Mouse (Mus musculus) neural tube, embryonic 10.5 days (tissue): Measurements from ENCODE around the gene Col26a1.
A peak's percentile ranks its signal among the peaks of the same experiment; 100 is the strongest.
"Not testable (repeated sequence)": the region's sequence is repeated elsewhere in the genome, so short reads cannot be mapped to it uniquely, and the experiment has no call there.

Source experiments
- DNase-seq: peaks from one replicate; pipeline ENCODE4 v3.0.0-alpha.2; 2017; ENCODE audit warnings: low spot score; ENCODE audit errors: extremely low spot score

The Col26a1 gene

DNA sequence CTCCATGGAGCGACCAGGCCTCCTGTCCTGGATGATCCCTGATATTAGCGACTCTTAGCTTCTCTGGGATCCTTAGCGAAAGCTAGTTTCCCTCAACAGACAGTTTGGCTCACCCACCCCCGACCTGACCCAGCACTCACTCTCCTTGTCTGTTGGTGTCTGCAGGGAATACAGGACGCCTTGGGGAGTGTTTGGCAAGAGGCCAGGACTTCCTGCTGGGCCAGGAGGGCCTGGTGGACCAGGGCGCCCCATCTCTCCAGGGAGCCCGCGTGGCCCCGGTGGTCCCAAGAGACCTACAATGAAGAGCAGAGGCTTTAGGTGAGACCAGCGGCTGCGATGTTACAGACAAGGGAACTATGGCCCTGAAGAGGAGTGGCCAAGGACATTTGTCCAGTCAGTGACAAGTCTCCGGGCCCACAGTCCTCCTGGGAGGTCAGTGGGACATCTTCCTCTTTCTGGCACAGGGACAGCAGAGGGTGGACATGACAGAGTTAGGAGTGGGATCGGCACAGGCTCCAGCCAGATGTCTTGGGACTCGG, 128.9 kb downstream of the Col26a1 start:
- no peak for DNase-seq

- DNase-seq = not testable (repeated sequence)
These were observed 129.8 kb downstream of the Col26a1 start for GRCm38 (mm10) chr5:136753176-136753575.

GRCm38 (mm10) chr5:136752104-136752503, 130.9 kb downstream of the Col26a1 start:
- DNase-seq = no peak

DNA sequence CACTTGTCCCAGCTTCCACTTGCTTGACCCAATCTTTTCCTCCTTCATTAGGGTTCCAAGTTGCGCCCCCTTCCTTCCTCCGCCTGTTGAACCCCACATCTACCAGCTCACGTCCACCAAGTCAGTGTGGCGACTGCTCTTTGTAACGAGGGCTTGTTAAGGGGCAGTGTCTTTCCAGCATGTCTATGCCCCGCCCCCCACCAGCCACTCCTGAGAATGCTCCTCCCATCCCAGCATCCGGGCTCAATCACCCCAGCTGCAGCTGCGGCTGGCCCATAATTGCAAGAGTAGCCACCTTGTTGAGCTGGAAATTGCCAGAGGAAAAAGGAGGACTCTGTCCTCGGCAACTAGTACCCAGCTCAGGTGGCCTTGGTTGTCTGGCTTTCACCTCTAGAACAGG, 136.4 kb downstream of the Col26a1 start:
- no peak for DNase-seq

GRCm38 (mm10) chr5:136738918-136739317, 144.1 kb downstream of the Col26a1 start:
- no peak for DNase-seq

- DNase-seq = not testable (repeated sequence)
These were observed 156.7 kb downstream of the Col26a1 start for GRCm38 (mm10) chr5:136726271-136726670.

DNA sequence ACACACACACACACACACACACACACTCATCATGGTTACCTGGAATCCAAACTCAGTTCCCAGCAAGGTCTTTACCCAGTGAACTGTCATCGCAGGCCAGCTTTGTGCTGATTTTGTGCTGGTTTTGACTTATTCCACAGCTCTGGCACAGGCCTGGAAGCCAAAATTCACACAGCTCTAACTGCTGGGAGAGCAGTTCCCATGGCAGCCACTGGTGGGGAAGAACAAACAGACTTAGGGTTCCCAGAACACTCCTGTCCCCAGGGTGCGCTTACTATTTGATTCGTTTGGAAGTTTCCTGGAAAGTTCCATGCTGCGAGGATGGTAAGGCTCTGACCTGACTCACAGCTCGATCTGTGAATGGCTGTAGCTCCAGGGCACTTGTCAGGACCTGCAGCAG, 161.4 kb downstream of the Col26a1 start:
- DNase-seq = no peak

DNA sequence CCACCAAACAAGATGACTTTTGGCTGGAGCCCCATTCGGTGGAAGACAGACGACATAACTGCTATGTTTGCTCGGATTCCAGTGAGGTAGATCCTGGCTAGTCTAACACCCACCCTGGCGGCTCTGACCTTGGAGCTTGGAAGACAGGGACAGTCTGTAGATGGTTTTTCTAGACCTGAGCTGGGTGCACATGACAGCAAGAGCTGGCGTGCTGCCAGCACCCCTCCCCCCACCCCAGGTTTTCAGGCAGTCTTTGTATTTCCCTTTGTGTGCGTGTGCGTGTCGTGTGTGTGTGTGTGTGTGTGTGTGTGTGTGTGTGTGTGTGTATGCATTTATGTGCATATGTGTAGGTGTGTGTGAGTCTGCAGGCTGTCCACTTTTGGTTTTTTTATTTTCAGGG, 164.4 kb downstream of the Col26a1 start:
- no peak for DNase-seq

- no peak for DNase-seq
These were observed 165.5 kb downstream of the Col26a1 start for GRCm38 (mm10) chr5:136717573-136717854.

GRCm38 (mm10) chr5:136716696-136717572, 166.1 kb downstream of the Col26a1 start:
- DNase-seq = peak; percentile 29

- DNase-seq = peak; percentile 61
These were observed 168.1 kb downstream of the Col26a1 start for GRCm38 (mm10) chr5:136714879-136715278.

DNA sequence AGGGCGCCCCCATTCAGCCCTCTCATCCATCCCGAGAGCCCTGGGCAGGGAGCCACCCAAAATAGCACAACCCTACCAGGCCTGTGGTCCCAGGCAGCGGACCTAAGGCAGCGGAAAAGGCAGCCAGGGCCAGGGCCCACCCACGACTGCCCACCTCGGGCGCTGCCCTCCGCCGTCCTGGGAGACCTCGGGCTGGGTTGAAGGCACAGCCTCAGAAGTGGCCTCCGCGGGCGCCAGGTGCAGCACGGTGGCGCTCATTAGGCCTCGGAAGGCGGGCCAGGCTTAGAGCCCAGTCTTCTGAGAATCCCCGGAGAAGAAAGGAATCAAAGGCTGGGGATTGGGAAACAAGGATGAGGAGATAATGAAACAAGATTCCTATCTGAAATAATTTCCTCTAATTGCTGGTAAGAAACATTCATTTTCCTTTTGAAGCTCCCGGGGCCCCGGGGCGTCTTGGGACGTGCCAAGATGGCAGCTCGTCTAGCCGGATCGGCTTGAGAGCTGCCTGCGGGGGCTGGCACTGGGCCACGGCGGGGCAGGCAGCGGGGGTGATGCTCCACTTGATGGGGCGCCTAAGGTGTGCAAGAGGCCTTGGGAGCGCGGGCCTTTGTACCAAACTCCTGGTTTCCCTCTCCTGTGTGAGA, 168.7 kb downstream of the Col26a1 start:
- no peak for DNase-seq

DNA sequence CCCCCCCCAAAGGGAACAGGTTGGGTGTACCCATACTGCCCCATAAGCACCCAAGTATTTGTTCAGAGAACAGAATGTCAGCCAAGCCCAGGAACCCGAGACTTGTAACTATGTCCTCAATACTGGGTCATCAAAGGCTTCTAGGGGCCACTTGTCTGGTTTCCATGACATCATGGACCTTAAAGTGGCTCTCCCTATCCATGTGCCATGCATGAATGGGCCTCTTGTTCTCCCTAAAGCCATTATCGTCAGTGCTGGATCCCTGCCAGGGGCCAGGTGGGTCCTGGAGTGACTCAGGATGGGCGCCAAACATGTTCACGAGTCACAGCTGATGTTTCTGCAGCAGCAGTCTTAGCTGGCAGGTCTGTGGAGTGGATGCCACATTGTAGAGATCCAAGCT, 172.3 kb downstream of the Col26a1 start:
- DNase-seq = no peak

DNA sequence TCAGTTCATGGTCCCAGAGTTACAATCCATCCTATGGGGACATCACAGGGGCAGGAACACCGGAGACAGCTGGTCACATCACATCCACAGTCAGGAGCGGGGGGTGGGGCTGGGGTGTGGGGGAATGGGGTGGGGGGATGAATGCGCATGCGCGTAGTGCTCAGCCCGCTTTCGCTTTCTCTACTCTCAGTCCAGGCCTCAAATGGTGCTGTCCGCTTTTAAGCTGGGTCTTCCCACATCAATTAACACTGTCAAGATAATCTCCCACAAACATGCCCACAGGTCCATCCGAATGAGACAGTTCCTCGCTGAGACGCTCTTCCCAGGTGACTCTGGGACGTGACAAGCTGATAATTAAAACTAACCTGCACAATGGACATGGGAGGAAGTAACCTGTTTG, 174.9 kb downstream of the Col26a1 start:
- DNase-seq = no peak

DNA sequence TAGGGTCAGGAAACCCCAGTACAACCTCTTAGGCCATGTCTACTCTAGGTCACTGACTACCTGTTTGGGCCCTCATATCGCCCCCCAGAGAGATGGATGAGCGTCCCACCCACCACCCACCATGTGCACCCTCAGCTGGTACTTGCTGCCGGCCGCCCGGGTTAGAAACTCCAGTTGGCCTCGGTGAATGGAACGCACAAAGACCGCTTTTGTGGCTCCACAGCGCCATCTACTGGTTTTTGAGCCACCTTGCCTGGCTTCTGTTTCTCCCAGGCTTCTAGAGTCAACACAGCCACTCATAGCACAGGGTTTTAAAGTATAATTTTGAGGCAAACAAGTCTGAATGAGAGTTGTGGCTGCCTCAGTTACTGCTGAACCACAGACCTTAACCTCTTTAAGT, 176.2 kb downstream of the Col26a1 start:
- DNase-seq = peak; percentile 83

DNA sequence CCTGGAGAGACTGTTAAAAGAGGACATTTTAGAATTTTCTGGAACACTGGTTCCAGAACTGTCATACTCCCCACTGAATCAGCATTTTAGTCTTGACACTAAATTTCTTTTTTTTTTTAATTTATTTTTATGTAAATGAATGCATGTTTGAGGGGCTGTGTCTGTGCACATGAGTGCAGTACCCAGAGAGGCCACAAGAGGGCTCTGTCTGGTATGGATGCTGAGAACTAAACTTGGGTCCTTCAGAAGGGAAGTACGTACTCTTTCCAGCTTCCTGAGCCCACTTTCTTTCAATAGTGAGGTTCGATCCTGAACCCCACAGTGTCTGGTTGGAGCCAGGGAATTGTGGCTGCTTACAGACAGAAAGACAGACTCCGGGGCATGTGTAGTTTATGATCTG, 177.5 kb downstream of the Col26a1 start:
- no peak for DNase-seq

DNA sequence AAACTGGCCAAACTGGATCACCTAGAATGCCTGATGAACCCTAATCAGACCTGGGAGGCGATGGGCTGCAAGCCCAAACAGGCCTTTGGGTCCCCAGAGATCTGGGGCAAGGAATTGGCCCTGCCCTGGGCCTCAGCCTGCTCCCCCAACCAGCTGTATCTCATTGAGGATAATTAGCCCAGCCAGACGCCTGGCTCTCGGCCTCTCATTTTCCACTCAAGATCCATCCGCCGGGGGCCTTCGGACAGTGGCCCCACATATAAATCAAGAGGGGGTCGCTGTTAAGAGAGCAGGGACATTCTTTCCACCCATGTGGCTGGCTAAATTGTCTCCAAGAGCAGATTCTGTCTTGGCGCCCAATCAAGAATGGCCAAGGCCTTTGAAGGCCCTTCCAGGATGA, 178.9 kb downstream of the Col26a1 start:
- DNase-seq = no peak

DNA sequence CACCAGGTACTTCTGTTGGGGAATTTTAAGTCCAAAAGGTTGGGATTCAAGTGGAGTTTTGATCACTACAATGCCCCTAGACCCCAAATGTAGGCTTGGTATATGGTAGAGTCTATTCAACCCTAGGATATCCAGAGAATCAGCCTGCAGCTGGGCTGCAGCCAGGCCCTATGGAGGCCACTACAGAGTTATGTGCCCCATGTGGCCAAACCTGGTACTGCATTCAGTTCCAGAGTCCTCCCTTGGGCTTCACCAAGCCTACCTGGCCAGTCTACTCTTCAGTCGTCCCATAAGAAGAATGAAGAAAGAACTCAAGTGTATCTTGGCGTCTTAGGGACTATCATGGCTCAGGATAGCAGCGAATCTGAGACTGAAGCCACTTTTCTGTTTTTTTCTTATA, 179.3 kb downstream of the Col26a1 start:
- DNase-seq = peak; percentile 43

DNA sequence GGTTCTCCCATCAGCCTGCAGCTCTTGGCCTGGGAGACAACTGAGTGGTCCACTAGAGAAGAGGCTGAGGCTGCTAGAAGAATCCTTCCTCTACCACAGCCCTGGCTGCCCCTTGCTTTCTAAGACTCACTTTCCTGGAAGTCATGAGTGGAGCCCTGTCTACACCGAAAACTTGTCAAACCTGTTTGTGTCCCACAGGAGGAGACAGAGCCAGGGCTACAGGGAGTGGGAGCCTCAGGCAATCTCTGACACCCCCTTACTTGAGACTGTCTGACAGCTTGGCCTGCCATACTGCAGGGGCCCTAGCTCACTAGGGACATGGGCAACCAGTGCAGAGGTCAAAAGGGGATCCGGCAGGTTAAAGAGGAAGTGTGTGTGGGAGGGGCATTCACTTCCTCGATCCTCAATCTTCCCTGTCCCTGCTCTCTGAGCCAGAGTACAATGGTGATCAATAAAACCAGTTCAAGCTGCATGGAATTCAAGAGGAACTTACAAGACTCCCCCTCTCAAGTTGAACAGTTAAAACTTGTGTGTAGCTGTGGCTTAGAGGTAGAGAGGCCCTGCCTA, 180.8 kb downstream of the Col26a1 start:
- no peak for DNase-seq

DNA sequence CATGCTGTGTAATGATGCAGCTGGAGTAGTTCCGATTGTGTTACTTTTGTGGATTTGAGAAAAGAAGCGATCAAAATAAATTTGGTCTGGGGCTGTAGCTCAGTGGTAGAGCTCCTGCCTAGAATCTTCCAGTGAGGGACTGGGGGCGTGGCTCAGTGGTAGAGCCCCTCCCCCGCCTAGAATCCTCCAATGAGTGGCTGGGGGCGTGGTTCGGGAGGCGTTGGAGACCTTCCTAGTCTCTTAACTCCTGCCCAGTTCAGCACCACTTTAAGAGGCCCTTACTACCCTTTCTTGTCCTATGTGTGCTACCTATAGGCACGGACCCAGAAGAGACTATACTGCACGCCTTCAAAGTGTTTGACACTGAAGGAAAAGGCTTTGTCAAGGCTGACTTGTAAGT, 185.4 kb downstream of the Col26a1 start:
- no peak for DNase-seq

GRCm38 (mm10) chr5:136696516-136696915, 186.5 kb downstream of the Col26a1 start:
- no peak for DNase-seq

- DNase-seq = no peak
These were observed 188.0 kb downstream of the Col26a1 start for GRCm38 (mm10) chr5:136694976-136695375.
